Mouse (Mus musculus): ENCODE measurements around the gene Nfkbie.

DNA sequence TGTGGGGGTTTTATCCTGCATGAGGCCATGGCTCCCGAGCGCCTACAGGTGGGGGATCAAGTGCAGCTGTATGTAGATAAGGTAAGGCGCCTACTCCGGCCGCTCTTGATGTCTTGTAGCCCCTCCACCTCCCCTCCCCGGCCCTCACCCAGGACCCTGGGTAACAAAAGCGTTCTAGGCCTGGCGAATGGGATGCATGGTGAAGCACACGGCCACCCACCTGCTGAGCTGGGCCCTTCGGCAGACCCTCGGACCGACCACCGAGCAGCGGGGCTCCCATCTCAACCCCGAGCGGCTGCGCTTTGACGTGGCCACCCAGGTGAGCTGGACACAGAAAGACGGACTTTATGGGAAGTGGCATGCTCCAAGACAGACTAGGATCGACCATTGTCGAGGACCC, 38.4 kb upstream of the Nfkbie start:
- no peak for TF ChIP-seq CTCF (conservative IDR thresholded peaks at IDR 0.05; ENCODE audit: insufficient read depth, insufficient read length, low read depth, low read length)
- TF ChIP-seq POLR2A (IDR thresholded peaks at IDR 0.05; ENCODE audit: low read depth, low read length) = no peak
